Mouse (Mus musculus): ENCODE results near the gene Gpc5. TPM values are rescaled to one million over a fixed set of nuclear protein-coding genes. Genes with fewer than 3 reads are reported as not detected.

Gene Gpc5
- polyA plus RNA-seq, 1 experiment = not detected

GRCm38 (mm10) chr14:116338395-116338794 is 1246.4 kb downstream of the Gpc5 start:
- Histone ChIP-seq H3K27me3 (ENCODE audit: control insufficient read depth) (no peaks in the 10 kb centered on the region), H3K36me3 (ENCODE audit: control insufficient read depth) (no peaks in the 10 kb centered on the region), H3K4me1 (ENCODE audit: control insufficient read depth) (no peaks in the 10 kb centered on the region), H3K9me3 (ENCODE audit: control insufficient read depth, low read length) (no peaks in the 10 kb centered on the region; the same call in 1 of the 2 replicates), H3K4me3 (replicated peaks) (no peak overlapping the region)
- TF ChIP-seq TAL1 (IDR thresholded peaks at IDR 0.05; ENCODE audit: low read length) (no peak), GATA1 (IDR thresholded peaks at IDR 0.05; ENCODE audit: low read length) (no peak)

GRCm38 (mm10) chr14:116348560-116348959 is 1256.5 kb downstream of the Gpc5 start:
- no peaks in the 10 kb centered on the region for H3K36me3 ChIP-seq (ENCODE audit: control insufficient read depth)
- TF ChIP-seq GATA1 (IDR thresholded peaks at IDR 0.05; ENCODE audit: low read length) = no peak
- TF ChIP-seq TAL1 (IDR thresholded peaks at IDR 0.05; ENCODE audit: low read length) = no peak
- peaks cover 2% of the 10 kb centered on the region; the same call in 1 of the 2 replicates for H3K9me3 ChIP-seq (ENCODE audit: control insufficient read depth, low read length)
- H3K27me3 ChIP-seq (ENCODE audit: control insufficient read depth) = no peaks in the 10 kb centered on the region
- no peaks in the 10 kb centered on the region for H3K4me1 ChIP-seq (ENCODE audit: control insufficient read depth)
- H3K4me3 ChIP-seq (replicated peaks) = no peak overlapping the region

GRCm38 (mm10) chr14:116384602-116385001 is 1292.6 kb downstream of the Gpc5 start:
- H3K4me3 ChIP-seq (replicated peaks) = no peak overlapping the region
- H3K4me1 ChIP-seq (ENCODE audit: control insufficient read depth) = no peaks in the 10 kb centered on the region
- H3K9me3 ChIP-seq (ENCODE audit: control insufficient read depth, low read length) = peaks cover 4% of the 10 kb centered on the region; the same call in 1 of the 2 replicates
- H3K27me3 ChIP-seq (ENCODE audit: control insufficient read depth) = no peaks in the 10 kb centered on the region
- TF ChIP-seq TAL1 (IDR thresholded peaks at IDR 0.05; ENCODE audit: low read length) = no peak
- TF ChIP-seq GATA1 (IDR thresholded peaks at IDR 0.05; ENCODE audit: low read length) = no peak
- no peaks in the 10 kb centered on the region for H3K36me3 ChIP-seq (ENCODE audit: control insufficient read depth)

DNA sequence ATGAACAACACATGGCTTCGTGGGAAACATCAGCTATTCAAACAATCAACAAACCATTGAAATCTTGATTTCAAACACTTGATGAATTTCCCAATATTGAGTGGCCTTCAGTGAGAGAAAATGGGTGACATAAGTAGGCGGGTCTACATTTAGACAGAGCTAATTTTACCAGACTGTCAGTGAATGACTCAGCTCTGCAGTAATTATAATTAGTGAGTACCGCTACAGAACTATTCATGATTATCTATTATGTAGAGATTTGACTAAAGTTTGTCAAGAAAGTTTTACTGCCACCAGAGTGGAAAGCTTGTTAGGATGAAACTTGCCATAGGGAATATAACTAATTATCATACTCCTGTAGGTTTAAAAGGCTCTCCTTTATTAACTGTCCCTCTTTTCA is 1323.5 kb downstream of the Gpc5 start:
- Histone ChIP-seq H3K4me3 (replicated peaks) (no peak overlapping the region), H3K36me3 (ENCODE audit: control insufficient read depth) (no peaks in the 10 kb centered on the region)

GRCm38 (mm10) chr14:116448219-116448618 is 1356.2 kb downstream of the Gpc5 start:
- H3K4me1 ChIP-seq (ENCODE audit: control insufficient read depth) = no peaks in the 10 kb centered on the region

More for the DNA sequence above, 1323.5 kb downstream of the Gpc5 start:
- H3K9me3 ChIP-seq (ENCODE audit: control insufficient read depth, low read length) = no peaks in the 10 kb centered on the region
- H3K27me3 ChIP-seq (ENCODE audit: control insufficient read depth) = no peaks in the 10 kb centered on the region
- TF ChIP-seq GATA1 (IDR thresholded peaks at IDR 0.05; ENCODE audit: low read length) (no peak), TAL1 (IDR thresholded peaks at IDR 0.05; ENCODE audit: low read length) (no peak)
- H3K4me1 ChIP-seq (ENCODE audit: control insufficient read depth) = no peaks in the 10 kb centered on the region

DNA sequence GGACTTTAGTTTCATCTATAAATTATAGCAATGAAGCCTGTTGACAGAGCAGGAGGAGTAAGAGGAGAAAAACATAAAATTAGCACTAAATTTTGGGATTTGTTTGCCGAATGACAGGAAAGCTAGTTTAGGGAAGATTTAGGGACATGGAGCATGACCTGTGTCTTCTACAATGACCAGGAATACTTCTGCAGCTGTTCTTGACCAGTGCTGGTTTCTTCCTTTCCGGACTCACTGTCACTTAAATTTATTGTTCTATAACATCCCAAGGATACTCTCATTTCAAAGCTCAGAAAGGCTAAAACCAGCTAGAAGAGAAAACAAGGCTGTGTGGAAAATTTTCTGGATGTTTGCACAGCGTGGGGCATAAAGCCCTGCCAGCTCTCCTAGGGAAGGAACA is 1361.3 kb downstream of the Gpc5 start:
- no peak overlapping the region for H3K4me3 ChIP-seq (replicated peaks)
- no peaks in the 10 kb centered on the region for H3K36me3 ChIP-seq (ENCODE audit: control insufficient read depth)
- TF ChIP-seq TAL1 (IDR thresholded peaks at IDR 0.05; ENCODE audit: low read length) (no peak), GATA1 (IDR thresholded peaks at IDR 0.05; ENCODE audit: low read length) (no peak)
- no peaks in the 10 kb centered on the region; the same call in 1 of the 2 replicates for H3K9me3 ChIP-seq (ENCODE audit: control insufficient read depth, low read length)
- no peaks in the 10 kb centered on the region for H3K27me3 ChIP-seq (ENCODE audit: control insufficient read depth)
- no peaks in the 10 kb centered on the region for H3K4me1 ChIP-seq (ENCODE audit: control insufficient read depth)

More at GRCm38 (mm10) chr14:116448219-116448618, 1356.2 kb downstream of the Gpc5 start:
- TF ChIP-seq TAL1 (IDR thresholded peaks at IDR 0.05; ENCODE audit: low read length) (no peak), GATA1 (IDR thresholded peaks at IDR 0.05; ENCODE audit: low read length) (no peak)
- no peaks in the 10 kb centered on the region for H3K27me3 ChIP-seq (ENCODE audit: control insufficient read depth)
- no peaks in the 10 kb centered on the region for H3K36me3 ChIP-seq (ENCODE audit: control insufficient read depth)
- no peak overlapping the region for H3K4me3 ChIP-seq (replicated peaks)
- no peaks in the 10 kb centered on the region; the same call in 1 of the 2 replicates for H3K9me3 ChIP-seq (ENCODE audit: control insufficient read depth, low read length)

DNA sequence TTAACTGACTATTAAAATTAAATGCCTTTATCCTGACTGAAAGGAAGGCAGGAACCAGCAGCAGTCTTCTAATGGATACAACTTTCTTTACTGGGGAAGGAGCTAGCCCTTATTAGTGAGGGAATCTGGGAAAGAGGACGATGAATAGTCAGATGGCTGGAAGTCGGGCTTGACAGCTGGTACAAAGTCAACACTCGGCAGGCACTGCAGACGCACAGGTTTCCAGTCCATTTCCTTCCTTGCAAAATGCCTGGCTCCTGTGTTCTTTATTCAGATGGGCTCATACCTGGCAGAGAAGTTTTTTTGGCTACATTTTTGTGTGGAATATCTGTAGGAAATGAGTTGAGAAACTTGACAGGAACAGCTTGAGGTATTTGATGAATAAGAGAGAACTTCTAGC is 1364.2 kb downstream of the Gpc5 start:
- Histone ChIP-seq H3K9me3 (ENCODE audit: control insufficient read depth, low read length) (no peaks in the 10 kb centered on the region), H3K4me3 (replicated peaks) (no peak overlapping the region), H3K27me3 (ENCODE audit: control insufficient read depth) (no peaks in the 10 kb centered on the region), H3K36me3 (ENCODE audit: control insufficient read depth) (no peaks in the 10 kb centered on the region), H3K4me1 (ENCODE audit: control insufficient read depth) (no peaks in the 10 kb centered on the region)
- TF ChIP-seq TAL1 (IDR thresholded peaks at IDR 0.05; ENCODE audit: low read length) (no peak), GATA1 (IDR thresholded peaks at IDR 0.05; ENCODE audit: low read length) (no peak)

DNA sequence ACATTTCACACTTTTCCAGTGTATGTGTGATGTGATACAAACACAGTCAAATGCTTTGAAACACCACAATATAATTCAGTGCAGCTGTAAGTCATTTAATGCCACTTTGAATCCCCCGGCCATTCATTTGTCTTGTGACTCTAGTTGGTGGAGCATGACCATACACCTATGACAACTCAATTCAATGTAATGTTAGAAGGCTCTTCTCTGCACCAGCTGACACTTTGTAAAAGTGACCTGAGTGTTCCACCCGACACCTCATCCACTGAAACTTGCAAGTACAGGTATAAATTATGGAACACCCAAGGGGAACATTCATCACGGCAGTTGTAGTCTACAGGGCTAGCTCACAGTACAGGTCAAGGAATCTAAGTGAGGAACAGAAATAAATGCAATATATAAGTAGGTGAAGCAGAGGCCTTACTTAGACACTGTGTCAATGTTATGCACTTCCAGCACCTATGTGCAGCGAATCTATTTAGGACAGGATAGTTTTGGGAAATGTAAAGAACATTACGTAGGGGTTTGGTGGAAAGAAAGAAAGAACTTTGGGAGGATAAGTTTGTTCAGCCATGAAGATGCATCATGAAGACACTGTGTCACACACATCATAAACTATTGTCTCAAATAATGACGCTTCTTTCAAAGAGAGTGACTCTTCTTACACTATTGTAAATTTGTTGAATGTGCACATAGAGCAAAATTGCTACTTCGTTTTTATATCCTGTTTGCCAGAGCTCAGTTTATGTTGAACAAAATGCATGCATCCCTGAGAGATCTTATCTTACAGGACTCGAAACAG is 1381.6 kb downstream of the Gpc5 start:
- Histone ChIP-seq H3K4me1 (ENCODE audit: control insufficient read depth) (no peaks in the 10 kb centered on the region), H3K27me3 (ENCODE audit: control insufficient read depth) (no peaks in the 10 kb centered on the region), H3K36me3 (ENCODE audit: control insufficient read depth) (no peaks in the 10 kb centered on the region), H3K9me3 (ENCODE audit: control insufficient read depth, low read length) (peaks cover 3% of the 10 kb centered on the region; the same call in 1 of the 2 replicates), H3K4me3 (replicated peaks) (no peak overlapping the region)
- TF ChIP-seq TAL1 (IDR thresholded peaks at IDR 0.05; ENCODE audit: low read length) = no peak
- TF ChIP-seq GATA1 (IDR thresholded peaks at IDR 0.05; ENCODE audit: low read length) = no peak

DNA sequence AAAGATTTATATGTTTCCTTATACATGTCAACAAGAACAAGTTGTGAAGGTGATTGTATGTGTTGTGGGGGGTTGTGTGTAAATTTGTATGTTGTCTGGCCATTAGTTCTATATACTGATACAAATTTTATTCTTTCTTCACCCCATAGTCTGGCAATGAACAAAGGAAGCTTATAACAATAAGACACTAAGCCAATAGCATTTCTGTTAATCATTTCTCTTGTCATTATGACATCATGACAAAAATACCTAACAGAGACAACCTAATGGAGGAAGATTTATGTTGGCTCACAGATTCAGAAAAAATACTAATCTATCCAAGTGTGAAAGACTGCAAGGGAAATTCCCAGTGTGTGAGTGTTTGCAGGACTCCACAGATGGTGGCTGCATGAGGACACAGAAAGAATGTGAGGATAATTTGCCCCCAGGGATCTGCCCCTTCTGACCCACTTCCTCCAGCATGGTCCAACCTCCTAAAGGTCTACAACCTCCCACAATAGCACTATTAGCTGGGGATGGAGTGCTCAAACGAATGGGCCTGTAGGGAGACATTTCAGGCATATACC is 1402.4 kb downstream of the Gpc5 start:
- Histone ChIP-seq H3K27me3 (ENCODE audit: control insufficient read depth) (no peaks in the 10 kb centered on the region), H3K36me3 (ENCODE audit: control insufficient read depth) (no peaks in the 10 kb centered on the region), H3K4me3 (replicated peaks) (no peak overlapping the region), H3K4me1 (ENCODE audit: control insufficient read depth) (no peaks in the 10 kb centered on the region), H3K9me3 (ENCODE audit: control insufficient read depth, low read length) (no peaks in the 10 kb centered on the region)
- no peak for TF ChIP-seq TAL1 (IDR thresholded peaks at IDR 0.05; ENCODE audit: low read length)
- no peak for TF ChIP-seq GATA1 (IDR thresholded peaks at IDR 0.05; ENCODE audit: low read length)
